Mouse (Mus musculus) MEL (cell line): ENCODE measurements around the gene Ddx54. TPM values are rescaled to one million over a fixed set of nuclear protein-coding genes. Genes with fewer than 3 reads are reported as not detected.
A peak's percentile ranks its signal among the peaks of the same experiment; 100 is the strongest.

ENCODE experiments used
- DNase-seq: peaks from one replicate; pipeline ENCODE4 v3.0.0; 2011; ENCODE audit warnings: low read depth, low spot score
- H3K27ac ChIP-seq: 2 replicates; pipeline ENCODE4 v1.5.1; 2012; ENCODE audit warnings: low read depth, mild to moderate bottlenecking, control low read depth, low read length, moderate library complexity; ENCODE audit not compliant: control insufficient read depth
- H3K27me3 ChIP-seq, 2 experiments: fragments of 150-350 bp in 1 of 2; sonication (generic) in 1 of 2; 2 replicates each; pipeline ENCODE4 v1.6.1; 2012; ENCODE audit warnings: low read length in 2 of 2, mild to moderate bottlenecking in 2 of 2, improper control_type of control experiment in 1 of 2, moderate library complexity in 1 of 2; ENCODE audit not compliant: insufficient read depth in 2 of 2, control insufficient read depth in 1 of 2
- H3K36me3 ChIP-seq, 2 experiments: 2 replicates each; pipeline ENCODE4 v1.6.1; 2012 to 2014; ENCODE audit warnings: low read length in 2 of 2, improper control_type of control experiment in 1 of 2, inconsistent platforms in 1 of 2, mild to moderate bottlenecking in 1 of 2; ENCODE audit not compliant: insufficient read depth in 2 of 2, control insufficient read depth in 1 of 2
- H3K4me1 ChIP-seq, 2 experiments: fragments of 150-350 bp in 1 of 2; sonication (generic) in 1 of 2; 2 replicates each; pipeline ENCODE4 v1.6.1; 2012; ENCODE audit warnings: low read length in 2 of 2, improper control_type of control experiment in 1 of 2, mild to moderate bottlenecking in 1 of 2; ENCODE audit not compliant: insufficient read depth in 2 of 2, control insufficient read depth in 1 of 2
- H3K4me3 ChIP-seq, 2 experiments: fragments of 150-350 bp in 1 of 2; sonication (generic) in 1 of 2; 2 replicates each; pipeline ENCODE4 v1.5.1; 2012; ENCODE audit warnings: low read depth in 2 of 2, low read length in 2 of 2, mild to moderate bottlenecking in 2 of 2, moderate library complexity in 2 of 2, control low read depth in 1 of 2, improper control_type of control experiment in 1 of 2; ENCODE audit not compliant: control insufficient read depth in 1 of 2, insufficient read depth in 1 of 2
- H3K79me2 ChIP-seq: 2 replicates; pipeline ENCODE4 v1.6.1; 2012; ENCODE audit warnings: mild to moderate bottlenecking, low read length, moderate library complexity; ENCODE audit not compliant: control insufficient read depth, poor library complexity, insufficient read depth
- H3K9ac ChIP-seq: 2 replicates; pipeline ENCODE4 v1.6.1; 2012; ENCODE audit warnings: low read depth, mild to moderate bottlenecking, control low read depth, low read length, moderate library complexity; ENCODE audit not compliant: control insufficient read depth, poor library complexity, severe bottlenecking
- H3K9me3 ChIP-seq: fragments of 150-350 bp; sonication (generic); replicated peaks from 2 replicates; pipeline ENCODE4 v1.6.1; 2012; ENCODE audit warnings: mild to moderate bottlenecking, low read length, improper control_type of control experiment, moderate library complexity; ENCODE audit not compliant: insufficient read depth
- CTCF ChIP-seq, 3 experiments: IDR thresholded peaks in 2 of 3; conservative IDR thresholded peaks in 1 of 3; 2 replicates each; pipeline ENCODE4 v1.5.1; 2011 to 2012; ENCODE audit warnings: low read length in 3 of 3, low read depth in 2 of 3, mild to moderate bottlenecking in 2 of 3, improper control_type of control experiment in 1 of 3, inconsistent platforms in 1 of 3, mixed read lengths in 1 of 3, moderate library complexity in 1 of 3; ENCODE audit not compliant: control insufficient read depth in 1 of 3, insufficient read depth in 1 of 3, poor library complexity in 1 of 3, severe bottlenecking in 1 of 3
- E2F4 ChIP-seq: IDR thresholded peaks from 2 replicates; pipeline ENCODE4 v1.6.1; 2011; ENCODE audit warnings: low read depth, low read length, improper control_type of control experiment, borderline replicate concordance
- GATA1 ChIP-seq: IDR thresholded peaks from 2 replicates; pipeline ENCODE4 v1.6.1; 2011; ENCODE audit warnings: low read depth, low read length, improper control_type of control experiment
- HCFC1 ChIP-seq: IDR thresholded peaks from 2 replicates; pipeline ENCODE4 v1.6.1; 2012; ENCODE audit warnings: low read depth, mild to moderate bottlenecking, inconsistent platforms, low read length, improper control_type of control experiment, moderate library complexity
- KAT2A ChIP-seq: conservative IDR thresholded peaks from 2 replicates; pipeline ENCODE4 v1.6.1; 2012; ENCODE audit warnings: low read depth, low read length, improper control_type of control experiment, inconsistent platforms
- MAX ChIP-seq: IDR thresholded peaks from 2 replicates; pipeline ENCODE4 v1.6.1; 2011; ENCODE audit warnings: low read length, improper control_type of control experiment
- MAZ ChIP-seq: IDR thresholded peaks from 2 replicates; pipeline ENCODE4 v1.6.1; 2012; ENCODE audit warnings: low read depth, mild to moderate bottlenecking, inconsistent platforms, low read length, improper control_type of control experiment
- MXI1 ChIP-seq: IDR thresholded peaks from 2 replicates; pipeline ENCODE4 v1.6.1; 2011; ENCODE audit warnings: mild to moderate bottlenecking, low read depth, low read length, improper control_type of control experiment
- POLR2AphosphoS2 ChIP-seq: IDR thresholded peaks from 2 replicates; pipeline ENCODE4 v1.6.1; 2011; ENCODE audit warnings: low read length, improper control_type of control experiment
- RAD21 ChIP-seq: IDR thresholded peaks from 2 replicates; pipeline ENCODE4 v1.6.1; 2011; ENCODE audit warnings: mild to moderate bottlenecking, low read depth, low read length, improper control_type of control experiment
- RCOR1 ChIP-seq: IDR thresholded peaks from 2 replicates; pipeline ENCODE4 v1.6.1; 2012; ENCODE audit warnings: low read depth, mild to moderate bottlenecking, inconsistent platforms, low read length, improper control_type of control experiment
- SIN3A ChIP-seq: IDR thresholded peaks from 2 replicates; pipeline ENCODE4 v1.6.1; 2012; ENCODE audit warnings: low read length, improper control_type of control experiment, inconsistent platforms
- SMC3 ChIP-seq: IDR thresholded peaks from 2 replicates; pipeline ENCODE4 v1.6.1; 2011; ENCODE audit warnings: low read depth, low read length, improper control_type of control experiment
- TAL1 ChIP-seq: IDR thresholded peaks from 2 replicates; pipeline ENCODE4 v1.6.1; 2012; ENCODE audit warnings: mild to moderate bottlenecking, inconsistent platforms, low read length, moderate library complexity, mixed read lengths
- TCF12 ChIP-seq: IDR thresholded peaks from 2 replicates; pipeline ENCODE4 v1.6.1; 2014; ENCODE audit warnings: low read depth, mild to moderate bottlenecking, inconsistent platforms, low read length, improper control_type of control experiment, moderate library complexity
- ZC3H11A ChIP-seq: IDR thresholded peaks from 2 replicates; pipeline ENCODE4 v1.6.1; 2012; ENCODE audit warnings: low read depth, mild to moderate bottlenecking, inconsistent platforms, low read length, improper control_type of control experiment
- ZNF384 ChIP-seq: IDR thresholded peaks from 2 replicates; pipeline ENCODE4 v1.6.1; 2012; ENCODE audit warnings: low read depth, mild to moderate bottlenecking, inconsistent platforms, low read length, improper control_type of control experiment
- polyA plus RNA-seq, 2 experiments: library from polyadenylated mRNA; stranded (reverse) in 1 of 2; unstranded in 1 of 2; fragments of >175 nt in 1 of 2; fragments of >200 nt in 1 of 2; gene quantifications; 2 replicates each; pipeline versions ENCODE4 v1.2.1 to v1.2.4; 2012; ENCODE audit warnings: low replicate concordance in 2 of 2, low read depth in 1 of 2; ENCODE audit not compliant: insufficient read length in 2 of 2, insufficient read depth in 1 of 2, missing spikeins in 1 of 2
- total RNA-seq: library from RNA; depleted of rRNA; stranded (reverse); fragments of 300-350 nt; gene quantifications from 2 replicates; pipeline ENCODE4 v1.2.3, GENCODE M21; 2012

Gene Ddx54
- total and polyA plus RNA-seq, 3 experiments = 73.8 to 99.9 TPM; not detected in 1

GRCm38 (mm10) chr5:120604839-120605238, 7.7 kb upstream of the Ddx54 start:
- no peaks in the 10 kb centered on the region for H3K79me2 ChIP-seq
- H3K36me3 ChIP-seq = peaks cover 0 to 4% of the 10 kb centered on the region in 2 experiments; a peak in 2 of 4 replicates
- peak overlapping the region; percentile 13 for H3K27ac ChIP-seq
- H3K9me3 ChIP-seq = no peaks in the 10 kb centered on the region
- peak; percentile 88 for DNase-seq
- H3K4me3 ChIP-seq = peak overlapping the region; percentile 63 to 66; a peak in 3 of 4 replicates
- TF ChIP-seq ZC3H11A = peak; percentile 57
- no peak for TF ChIP-seq E2F4
- no peak for TF ChIP-seq POLR2AphosphoS2
- no peak for TF ChIP-seq TCF12
- TF ChIP-seq MXI1 = no peak
- TF ChIP-seq ZNF384 = no peak
- TF ChIP-seq RCOR1 = no peak
- TF ChIP-seq SIN3A = peak; percentile 44
- TF ChIP-seq KAT2A = no peak
- TF ChIP-seq HCFC1 = 0 out of 2 replicates have a peak, but pooled peaks have one; percentile 25
- no peak for TF ChIP-seq GATA1
- TF ChIP-seq TAL1 = no peak
- peak; percentile 67 to 88 (median 83) for TF ChIP-seq CTCF (IDR thresholded peaks at IDR 0.05 in 2 of 3, conservative IDR thresholded peaks at IDR 0.05 in 1 of 3; ENCODE audit: control insufficient read depth in 1 of 3, insufficient read depth in 1 of 3, low read depth in 2 of 3, low read length in 3 of 3, poor library complexity in 1 of 3, severe bottlenecking in 1 of 3)
- TF ChIP-seq RAD21 = peak; percentile 74
- TF ChIP-seq MAZ = no peak
- TF ChIP-seq SMC3 = peak; percentile 84
- TF ChIP-seq, all 39 proteins: peak for 6
- Histone ChIP-seq H3K9ac (peak overlapping the region; percentile 64), H3K27me3 (no peaks in the 10 kb centered on the region), H3K4me1 (peaks cover 9 to 12% of the 10 kb centered on the region in 2 experiments)

DNA sequence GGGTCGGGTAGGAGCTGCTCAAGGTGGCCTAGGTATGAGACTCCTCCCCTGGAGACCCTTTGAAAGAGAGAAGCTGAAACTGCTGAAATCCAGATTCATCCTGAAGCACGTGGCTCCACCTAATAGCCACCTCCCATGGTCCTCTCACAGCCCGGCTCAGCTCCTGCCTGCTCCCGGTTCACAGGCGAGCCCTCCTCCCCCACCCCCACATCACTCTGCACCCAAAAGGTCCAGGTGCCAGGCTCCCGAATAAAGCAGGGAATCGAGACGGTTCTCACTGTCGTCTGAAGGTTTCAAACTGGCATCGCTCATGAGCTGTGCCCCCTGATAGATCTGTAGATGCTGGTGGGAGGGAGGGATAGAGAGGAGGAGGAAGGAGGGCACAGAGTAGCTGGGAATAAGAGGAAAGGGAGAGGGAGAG, 7.3 kb upstream of the Ddx54 start:
- no peak for DNase-seq
- H3K36me3 ChIP-seq = peaks cover 0 to under 1% of the 10 kb centered on the region in 2 experiments; a peak in 2 of 4 replicates
- no peak for TF ChIP-seq MAZ
- TF ChIP-seq ZC3H11A = no peak
- 0 out of 2 replicates have a peak, but pooled peaks have one; percentile 40 for TF ChIP-seq MAX

More for the DNA sequence above, 7.3 kb upstream of the Ddx54 start:
- no peaks in the 10 kb centered on the region for H3K27me3 ChIP-seq
- H3K9ac ChIP-seq = peak overlapping the region; percentile 64
- H3K4me3 ChIP-seq = peak overlapping the region; percentile 63 to 66
- H3K9me3 ChIP-seq = no peaks in the 10 kb centered on the region
- H3K4me1 ChIP-seq = peaks cover 5 to 8% of the 10 kb centered on the region in 2 experiments
- no peaks in the 10 kb centered on the region for H3K79me2 ChIP-seq
- peak overlapping the region; percentile 13 for H3K27ac ChIP-seq
